Mouse (Mus musculus) forebrain, embryonic 14.5 days (tissue): ENCODE data around the gene Mxd4. TPM values are rescaled to one million over a fixed set of nuclear protein-coding genes. Genes with fewer than 3 reads are reported as not detected.

Experiments used
- ATAC-seq: fragments of 200-750 bp; cut with Nextera tagmentation; 2 replicates; pipeline ENCODE4 v1.8.0; 2017; ENCODE audit warnings: mild to moderate bottlenecking, moderate library complexity
- DNase-seq: peaks from one replicate; pipeline ENCODE4 v3.0.0-alpha.2; 2015; ENCODE audit warnings: low spot score
- H3K27ac ChIP-seq: fragments of 300-500 bp; sonication (generic); 2 replicates; pipeline ENCODE4 v1.5.1; 2014; ENCODE audit warnings: low read depth, mild to moderate bottlenecking, control low read depth, low read length, moderate library complexity
- H3K27me3 ChIP-seq: fragments of 300-500 bp; sonication (generic); replicated peaks from 2 replicates; pipeline ENCODE4 v1.6.1; 2014; ENCODE audit warnings: low read length, control low read depth, mixed read lengths; ENCODE audit not compliant: control insufficient read depth, insufficient read depth
- H3K36me3 ChIP-seq: fragments of 300-500 bp; sonication (generic); 2 replicates; pipeline ENCODE4 v1.6.1; 2014; ENCODE audit warnings: low read length, control low read depth; ENCODE audit not compliant: control insufficient read depth, insufficient read depth
- H3K4me1 ChIP-seq: fragments of 300-500 bp; sonication (generic); 2 replicates; pipeline ENCODE4 v1.6.1; 2014; ENCODE audit warnings: antibody characterized with exemption, low read length, control low read depth; ENCODE audit not compliant: control insufficient read depth, insufficient read depth
- H3K4me2 ChIP-seq: fragments of 300-500 bp; sonication (generic); 2 replicates; pipeline ENCODE4 v1.6.1; 2014; ENCODE audit warnings: mild to moderate bottlenecking, control low read depth, low read length
- H3K4me3 ChIP-seq: fragments of 300-500 bp; sonication (generic); 2 replicates; pipeline ENCODE4 v1.5.1; 2014; ENCODE audit warnings: low read depth, low read length, control low read depth
- H3K9ac ChIP-seq: fragments of 300-500 bp; sonication (generic); 2 replicates; pipeline ENCODE4 v1.6.1; 2014; ENCODE audit warnings: mild to moderate bottlenecking, low read length, control low read depth, moderate library complexity
- H3K9me3 ChIP-seq: fragments of 300-500 bp; sonication (generic); replicated peaks from 2 replicates; pipeline ENCODE4 v1.6.1; 2016; ENCODE audit warnings: low read length, control low read depth, mixed read lengths; ENCODE audit not compliant: control insufficient read depth
- WGBS: fragments of 180-500 bp; shearing (Covaris S2); extraction: QIAGEN DNeasy Blood & Tissue Kit; methylation state at CpG from one replicate; pipeline ENCODE4 v1.1.7; 2014; 5-methylcytosine and 5-hydroxymethylcytosine counted together
- polyA plus RNA-seq: library from polyadenylated mRNA; unstranded; fragments of >200 nt; fragmentation: Nextera tagmentation; extraction: Ambion mirVana; gene quantifications from 2 replicates; pipeline ENCODE4 v1.2.1, GENCODE M21; 2014

Mxd4 gene
- polyA plus RNA-seq, 1 experiment from 2014 or later, result 25.7 TPM

DNA sequence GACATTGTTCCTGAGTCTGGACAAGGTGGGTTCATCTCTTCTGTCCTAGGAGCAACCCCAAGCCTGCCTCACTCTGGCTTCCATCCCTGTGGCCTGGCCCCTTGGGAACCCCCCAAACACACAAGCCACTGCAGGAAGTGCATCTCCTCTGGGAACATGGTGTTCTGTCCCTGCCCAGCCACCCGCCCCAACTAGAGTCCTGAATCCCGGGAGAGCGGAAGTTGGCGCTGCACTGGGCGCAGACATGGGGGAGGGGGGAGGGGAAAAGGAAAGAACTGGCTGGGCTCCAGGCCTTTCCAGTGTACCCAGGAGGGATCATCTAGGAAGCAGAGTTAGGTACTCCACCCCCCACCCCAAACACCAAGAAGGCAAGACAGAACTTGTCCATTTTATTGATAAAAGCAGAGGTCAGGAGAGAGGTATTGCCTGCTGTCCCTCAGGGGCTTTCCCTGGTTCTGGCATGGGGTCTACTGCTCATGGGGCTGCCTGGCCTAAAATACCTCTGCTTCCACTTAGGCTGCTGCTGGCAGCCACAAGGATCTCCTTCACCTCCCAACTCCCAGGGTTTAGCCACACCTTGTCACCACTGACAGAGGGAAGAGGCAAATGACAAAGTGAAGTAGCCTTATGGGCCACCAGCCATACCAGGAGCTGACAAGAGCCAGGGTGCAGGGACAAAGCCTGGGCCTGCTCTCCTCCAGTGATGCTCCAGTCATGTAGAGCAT is 4.2 kb downstream of the Mxd4 start:
- WGBS, result 61% methylated on average over 5 of the region's 5 CpGs
- peaks cover 24% of the 10 kb centered on the region for H3K4me1 ChIP-seq
- H3K27me3 ChIP-seq, result no peaks in the 10 kb centered on the region
- peaks cover 39% of the 10 kb centered on the region for H3K36me3 ChIP-seq
- H3K27ac ChIP-seq, result no peak overlapping the region
- DNase-seq, result no peak
- no peak overlapping the region; the same call in 1 of the 2 replicates for H3K9ac ChIP-seq
- no peak overlapping the region for H3K4me3 ChIP-seq
- no peak overlapping the region for H3K4me2 ChIP-seq
- no peaks in the 10 kb centered on the region for H3K9me3 ChIP-seq
- no peak for ATAC-seq

DNA sequence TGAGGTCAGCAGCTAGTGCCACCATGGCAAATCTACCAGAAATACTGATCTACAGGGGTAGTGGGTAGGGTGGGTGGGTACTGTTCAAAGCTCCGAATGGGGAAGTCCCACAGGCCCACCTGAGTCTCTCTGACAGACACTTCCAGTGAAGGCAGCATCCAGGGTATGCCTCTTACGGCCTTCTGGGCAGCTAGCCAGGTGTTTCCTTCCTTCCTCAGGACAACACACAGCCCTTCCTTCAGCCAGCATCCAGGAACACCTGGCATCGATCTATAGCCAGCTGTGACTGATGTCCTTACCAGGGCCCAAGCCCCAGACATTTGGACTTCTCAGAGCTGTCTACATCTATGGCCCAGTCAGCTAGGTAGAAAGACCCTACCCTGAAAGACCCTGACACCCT is 5.0 kb downstream of the Mxd4 start:
- no peak for DNase-seq
- H3K4me2 ChIP-seq, result no peak overlapping the region
- H3K9me3 ChIP-seq, result no peaks in the 10 kb centered on the region
- no peak for ATAC-seq
- no peak overlapping the region for H3K4me3 ChIP-seq
- peaks cover 48% of the 10 kb centered on the region for H3K36me3 ChIP-seq
- no peak overlapping the region for H3K27ac ChIP-seq
- no peak overlapping the region for H3K9ac ChIP-seq
- 79% methylated on average over 3 of the region's 3 CpGs for WGBS
- H3K4me1 ChIP-seq, result peaks cover 21% of the 10 kb centered on the region
- H3K27me3 ChIP-seq, result no peaks in the 10 kb centered on the region

DNA sequence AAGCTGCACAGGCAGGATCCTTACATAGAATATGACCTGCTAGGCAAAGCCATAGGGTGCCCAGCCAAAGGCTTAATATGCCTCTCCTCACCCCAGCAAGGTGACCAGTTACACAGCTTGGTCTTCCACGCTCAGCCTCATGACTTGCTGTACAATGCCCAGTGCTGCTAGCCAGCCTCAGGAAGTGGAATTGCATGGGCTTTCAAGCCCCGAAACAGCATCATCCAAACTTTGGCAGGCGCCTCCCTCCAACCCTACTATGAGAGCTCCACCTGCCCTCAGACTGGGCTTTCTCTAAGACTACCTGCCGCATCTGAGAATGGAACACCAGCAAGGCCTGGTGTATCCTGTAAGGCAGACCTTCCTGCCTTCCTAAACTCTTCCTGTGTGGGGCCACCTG is 9.7 kb downstream of the Mxd4 start:
- peaks cover 80% of the 10 kb centered on the region for H3K36me3 ChIP-seq
- H3K27ac ChIP-seq, result no peak overlapping the region
- 90% methylated on average over 4 of the region's 4 CpGs for WGBS
- H3K4me2 ChIP-seq, result no peak overlapping the region
- no peak for ATAC-seq
- H3K4me3 ChIP-seq, result no peak overlapping the region
- no peak overlapping the region for H3K9ac ChIP-seq
- no peaks in the 10 kb centered on the region for H3K4me1 ChIP-seq
- no peaks in the 10 kb centered on the region for H3K9me3 ChIP-seq
- DNase-seq, result no peak
- H3K27me3 ChIP-seq, result no peaks in the 10 kb centered on the region

DNA sequence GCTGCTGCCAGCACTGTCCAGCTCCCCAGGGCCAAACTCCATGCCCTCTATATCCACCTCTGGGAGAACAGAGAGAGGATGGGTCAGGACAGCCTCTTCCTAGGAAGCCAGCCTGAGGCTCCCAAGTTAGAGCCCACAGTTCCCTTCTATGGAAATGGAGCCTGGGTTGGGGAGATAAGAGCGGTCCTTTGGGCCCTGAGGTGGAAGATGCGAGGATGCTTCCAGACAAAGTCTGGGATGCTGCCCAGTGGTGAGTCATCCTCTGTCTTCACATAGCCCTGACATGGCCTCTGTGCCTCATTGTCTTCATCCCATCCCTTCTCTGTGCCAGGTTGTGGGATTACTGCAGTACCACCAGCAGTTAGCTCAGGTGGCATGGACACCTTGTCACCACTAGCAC is 10.4 kb downstream of the Mxd4 start:
- Histone ChIP-seq H3K36me3 (peaks cover 79% of the 10 kb centered on the region), H3K9ac (no peak overlapping the region)

DNA sequence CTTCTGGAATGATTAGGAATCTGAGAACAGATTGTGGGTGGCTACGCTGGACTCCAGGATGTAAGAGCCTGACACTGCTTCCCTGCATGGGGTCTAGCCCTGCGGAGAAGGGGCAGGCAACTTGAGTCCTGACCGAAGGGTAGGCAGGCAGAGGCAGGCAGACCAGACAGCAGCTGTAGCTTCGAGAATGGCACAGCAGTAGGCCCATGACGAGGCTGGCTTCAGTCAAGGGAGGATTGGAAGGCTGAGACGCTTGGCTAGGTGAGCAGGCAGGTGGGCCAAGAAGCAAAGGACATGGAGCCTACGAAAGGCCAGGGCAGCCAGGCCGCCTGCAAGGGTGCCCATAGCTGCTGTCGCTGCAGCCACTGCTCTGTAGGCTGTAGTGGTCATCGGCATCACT is 10.8 kb downstream of the Mxd4 start:
- H3K36me3 ChIP-seq, result peaks cover 77% of the 10 kb centered on the region

More for the DNA sequence above, 10.4 kb downstream of the Mxd4 start:
- no peaks in the 10 kb centered on the region for H3K4me1 ChIP-seq
- no peak overlapping the region for H3K4me3 ChIP-seq
- no peak overlapping the region for H3K27ac ChIP-seq
- H3K9me3 ChIP-seq, result no peaks in the 10 kb centered on the region
- ATAC-seq (no peak), DNase-seq (no peak)
- no peak overlapping the region for H3K4me2 ChIP-seq
- H3K27me3 ChIP-seq, result no peaks in the 10 kb centered on the region
- WGBS, result 94% methylated on average over 2 of the region's 2 CpGs

DNA sequence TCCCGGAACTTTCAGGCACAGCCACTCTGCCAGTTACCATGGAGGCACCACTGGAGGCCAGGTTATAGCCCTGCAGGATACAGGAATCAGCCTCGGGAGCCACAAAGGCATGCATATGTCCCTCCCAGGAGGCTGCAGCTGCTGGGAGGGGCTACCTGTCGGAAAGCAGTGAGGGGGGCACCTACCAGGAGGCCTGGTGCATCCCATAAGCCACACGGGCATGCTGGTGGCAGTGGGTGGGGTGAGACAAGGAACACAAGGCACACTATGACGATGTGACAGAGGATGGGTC is 12.2 kb downstream of the Mxd4 start:
- WGBS, result 15% methylated on average over 5 of the region's 5 CpGs
- no peak overlapping the region for H3K9ac ChIP-seq

More for the DNA sequence above, 10.8 kb downstream of the Mxd4 start:
- DNase-seq, result no peak
- Histone ChIP-seq H3K9ac (no peak overlapping the region), H3K27me3 (no peaks in the 10 kb centered on the region), H3K27ac (no peak overlapping the region), H3K4me2 (no peak overlapping the region), H3K4me1 (no peaks in the 10 kb centered on the region), H3K4me3 (no peak overlapping the region), H3K9me3 (no peaks in the 10 kb centered on the region)
- 68% methylated on average over 10 of the region's 10 CpGs for WGBS
- no peak for ATAC-seq

DNA sequence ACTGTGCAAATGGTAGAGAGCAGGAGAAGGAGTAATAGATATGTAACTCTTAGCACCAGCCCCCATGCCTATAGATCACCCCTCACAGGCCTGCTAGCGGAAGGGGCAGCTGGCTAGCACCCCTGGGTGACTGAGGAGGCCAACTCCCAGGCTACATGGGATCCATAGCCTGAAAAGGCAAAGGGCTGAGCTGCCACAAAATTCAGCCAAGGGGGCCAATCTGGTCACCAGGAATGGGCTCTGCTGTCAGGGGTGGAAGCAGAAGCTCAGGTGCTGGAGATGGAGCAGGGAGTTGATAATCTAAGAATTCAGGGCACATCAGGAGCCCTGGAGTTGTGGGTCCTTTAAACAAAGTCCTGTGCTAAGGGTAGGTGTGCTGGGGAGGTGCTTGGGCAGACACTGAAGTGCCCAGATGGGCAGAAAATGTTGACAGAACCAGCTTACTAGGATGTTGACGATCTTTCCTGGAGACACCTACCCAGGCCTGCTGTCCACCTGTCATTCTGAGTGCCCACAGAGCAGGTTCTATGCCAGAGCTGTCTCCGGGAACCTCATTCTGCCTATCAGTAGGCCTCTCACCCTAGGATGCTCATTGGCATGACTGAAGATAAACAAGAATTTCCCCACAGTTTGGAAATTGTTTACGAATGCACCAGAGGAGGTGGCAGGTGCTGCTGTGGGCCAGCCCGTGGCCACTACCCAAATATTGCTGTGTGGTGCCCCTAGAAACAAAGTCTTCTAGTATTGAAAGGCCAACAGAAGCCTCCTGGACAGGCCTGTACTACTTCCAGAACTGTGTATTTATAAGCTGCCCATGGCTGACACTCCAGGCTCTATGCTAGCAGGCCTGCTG is 12.7 kb downstream of the Mxd4 start:
- peaks cover 3% of the 10 kb centered on the region; the same call in 1 of the 2 replicates for H3K4me1 ChIP-seq
- H3K9me3 ChIP-seq, result no peaks in the 10 kb centered on the region
- peaks cover 62% of the 10 kb centered on the region for H3K36me3 ChIP-seq
- no peaks in the 10 kb centered on the region for H3K27me3 ChIP-seq
- H3K4me3 ChIP-seq, result no peak overlapping the region
- no peak overlapping the region for H3K4me2 ChIP-seq
- H3K27ac ChIP-seq, result no peak overlapping the region
- DNase-seq (no peak), ATAC-seq (no peak)
- H3K9ac ChIP-seq, result no peak overlapping the region
- 70% methylated on average over 5 of the region's 5 CpGs for WGBS

More for the DNA sequence above, 12.2 kb downstream of the Mxd4 start:
- H3K27me3 ChIP-seq, result no peaks in the 10 kb centered on the region
- no peaks in the 10 kb centered on the region for H3K4me1 ChIP-seq
- H3K4me2 ChIP-seq, result no peak overlapping the region
- no peak for ATAC-seq
- no peak overlapping the region for H3K27ac ChIP-seq
- H3K9me3 ChIP-seq, result no peaks in the 10 kb centered on the region
- peaks cover 67% of the 10 kb centered on the region for H3K36me3 ChIP-seq
- H3K4me3 ChIP-seq, result no peak overlapping the region
- DNase-seq, result no peak

DNA sequence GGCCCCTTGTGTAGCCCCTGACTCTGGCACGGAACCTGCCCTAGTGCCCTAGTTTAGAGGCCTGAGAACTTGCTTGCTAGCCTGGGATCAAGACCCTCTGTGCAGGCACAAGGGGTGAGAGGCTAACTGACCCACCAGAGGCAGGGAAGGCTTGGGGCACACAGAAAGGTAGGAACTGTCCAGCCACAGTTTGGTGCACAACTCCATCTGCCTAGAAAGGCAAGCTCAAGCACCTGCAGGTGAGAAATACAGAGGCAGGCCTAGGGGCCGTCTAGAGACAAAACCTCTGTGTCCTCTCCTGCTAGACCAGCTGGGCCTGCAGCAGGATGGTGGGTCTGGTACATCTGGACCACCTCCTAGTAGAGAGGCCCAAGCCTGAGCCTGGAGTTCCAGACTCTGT is 13.5 kb downstream of the Mxd4 start:
- Histone ChIP-seq H3K9me3 (no peaks in the 10 kb centered on the region), H3K4me2 (no peak overlapping the region), H3K36me3 (peaks cover 57% of the 10 kb centered on the region), H3K27ac (no peak overlapping the region), H3K9ac (no peak overlapping the region), H3K27me3 (no peaks in the 10 kb centered on the region), H3K4me3 (no peak overlapping the region), H3K4me1 (peaks cover 3% of the 10 kb centered on the region; the same call in 1 of the 2 replicates)
- 77% methylated on average over 2 of the region's 2 CpGs for WGBS
- ATAC-seq (no peak), DNase-seq (no peak)

DNA sequence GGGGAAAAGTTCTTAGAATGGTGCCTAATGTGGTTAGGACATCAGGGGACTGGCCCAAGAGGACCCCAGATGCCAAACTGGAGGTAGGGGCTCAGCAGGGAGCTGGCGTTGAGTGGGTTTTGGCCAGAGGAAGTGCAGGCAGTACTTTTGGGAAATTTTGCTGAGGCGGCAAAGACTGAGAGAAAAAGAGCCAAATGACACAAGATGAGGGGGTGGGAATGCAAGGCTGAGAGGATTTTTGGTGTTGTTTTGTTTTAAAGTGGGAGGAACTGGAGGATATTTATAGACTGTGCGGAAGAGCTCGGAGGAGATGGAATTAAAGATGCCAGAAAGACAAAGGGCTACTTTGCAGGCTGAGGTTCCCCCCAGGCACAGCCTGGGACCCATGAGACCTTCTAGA is 16.8 kb downstream of the Mxd4 start:
- 90% methylated on average over 4 of the region's 4 CpGs for WGBS
- Histone ChIP-seq H3K27me3 (no peaks in the 10 kb centered on the region), H3K27ac (no peak overlapping the region), H3K9me3 (no peaks in the 10 kb centered on the region), H3K4me1 (peaks cover 8% of the 10 kb centered on the region; the same call in 1 of the 2 replicates), H3K4me3 (no peak overlapping the region), H3K36me3 (peaks cover 26% of the 10 kb centered on the region), H3K4me2 (no peak overlapping the region), H3K9ac (no peak overlapping the region)
- ATAC-seq, result no peak
- no peak for DNase-seq
